Comparison of ENCODE assay signal across 8 mouse cellular contexts in genomic region chr16:38088629-38089446, GRCm38 (mm10). TPM values are rescaled to one million over a fixed set of nuclear protein-coding genes. Genes with fewer than 3 reads are reported as not detected.
A peak's percentile ranks its signal among the peaks of the same experiment; 100 is the strongest.
DNase-seq lines count a peak whose midpoint lies in the region; ATAC-seq lines count a peak whose summit lies in the region.

TSS of gene Gsk3b (plus strand) at chr16:38089001.

- peak within 1 kb of the TSS; percentile 83 for H3K4me3 ChIP-seq in brown adipose tissue, adult 24 weeks (ENCODE audit: insufficient read depth, low read depth, low read length)
- H3K4me3 ChIP-seq in heart, embryonic 13.5 days, result peak within 1 kb of the TSS; percentile 97
- H3K4me3 ChIP-seq in liver, embryonic 12.5 days, result peak within 1 kb of the TSS; percentile 95
- peak within 1 kb of the TSS; percentile 76 for H3K4me3 ChIP-seq in stomach, embryonic 15.5 days (replicated peaks)

- H3K27me3 ChIP-seq in heart, embryonic 13.5 days (replicated peaks), result no peaks in the 10 kb centered on the region
- no peaks in the 10 kb centered on the region for H3K27me3 ChIP-seq in liver, embryonic 12.5 days (replicated peaks)
- H3K27me3 ChIP-seq in stomach, embryonic 15.5 days (replicated peaks), result no peaks in the 10 kb centered on the region

- DNase-seq in CD4-positive, CD25-positive, alpha-beta regulatory T cell, adult 2 months (ENCODE audit: low read depth, low spot score), result peak; percentile 99
- peak; percentile 99 for DNase-seq in fat pad, adult 2 months (ENCODE audit: extremely low read depth, low read depth, low spot score)
- DNase-seq in kidney, postnatal 10 days, result peak; percentile 99
- DNase-seq in natural killer cell, adult 2 months (ENCODE audit: low spot score in 2 of 2), result peak; percentile 99

- H3K36me3 ChIP-seq in heart, embryonic 13.5 days, result 0 out of 2 replicates have a peak, but pooled peaks cover under 1% of the 10 kb centered on the region
- H3K36me3 ChIP-seq in liver, embryonic 12.5 days, result no peaks in the 10 kb centered on the region
- H3K36me3 ChIP-seq in stomach, embryonic 15.5 days, result no peaks in the 10 kb centered on the region

- peak; percentile 88 for ATAC-seq in heart, embryonic 13.5 days (ENCODE audit: extremely low read depth, insufficient number of reproducible peaks, low FRiP score, low TSS enrichment)
- ATAC-seq in liver, embryonic 12.5 days, result peak; percentile 92
- peak; percentile 94 for ATAC-seq in stomach, embryonic 15.5 days (ENCODE audit: insufficient read depth, low FRiP score, low read depth)

- peak within 1 kb of the TSS; percentile 91 for H3K27ac ChIP-seq in brown adipose tissue, adult 24 weeks (replicated peaks; ENCODE audit: low read depth, low read length)
- H3K27ac ChIP-seq in heart, embryonic 13.5 days (replicated peaks), result peak within 1 kb of the TSS; percentile 100
- peak within 1 kb of the TSS; percentile 100 for H3K27ac ChIP-seq in liver, embryonic 12.5 days
- H3K27ac ChIP-seq in stomach, embryonic 15.5 days, result peak within 1 kb of the TSS; percentile 100

- H3K4me1 ChIP-seq in brown adipose tissue, adult 24 weeks (ENCODE audit: control insufficient read depth, insufficient read depth, insufficient read length, low read length), result 0 out of 2 replicates have a peak, but pooled peaks cover 4% of the 10 kb centered on the region
- peaks cover 28% of the 10 kb centered on the region for H3K4me1 ChIP-seq in heart, embryonic 13.5 days
- H3K4me1 ChIP-seq in liver, embryonic 12.5 days, result peaks cover 37% of the 10 kb centered on the region
- H3K4me1 ChIP-seq in stomach, embryonic 15.5 days, result peaks cover 4% of the 10 kb centered on the region; the same call in 1 of the 2 replicates

- no peaks in the 10 kb centered on the region for H3K9me3 ChIP-seq in heart, embryonic 13.5 days
- H3K9me3 ChIP-seq in liver, embryonic 12.5 days (replicated peaks), result no peaks in the 10 kb centered on the region
- H3K9me3 ChIP-seq in stomach, embryonic 15.5 days, result no peaks in the 10 kb centered on the region

- under 1% methylated on average over 65 of the region's 69 CpGs for WGBS in heart, embryonic 13.5 days
- under 1% methylated on average over 67 of the region's 69 CpGs for WGBS in liver, embryonic 12.5 days (ENCODE audit: insufficient replicate concordance)
- WGBS in stomach, embryonic 15.5 days, result under 1% methylated on average over 67 of the region's 69 CpGs

- H3K4me2 ChIP-seq in heart, embryonic 13.5 days, result peak within 1 kb of the TSS; percentile 72
- peak within 1 kb of the TSS; percentile 94 for H3K4me2 ChIP-seq in liver, embryonic 12.5 days
- H3K4me2 ChIP-seq in stomach, embryonic 15.5 days, result peak within 1 kb of the TSS; percentile 68

- H3K9ac ChIP-seq in heart, embryonic 13.5 days, result peak within 1 kb of the TSS; percentile 99
- H3K9ac ChIP-seq in liver, embryonic 12.5 days, result peak within 1 kb of the TSS; percentile 98
- H3K9ac ChIP-seq in stomach, embryonic 15.5 days, result peak within 1 kb of the TSS; percentile 85

RNA-seq across cellular contexts. Expression of gene Gsk3b, which starts in this region (rescaled TPM):
- polyA plus RNA-seq in brown adipose tissue, adult 24 weeks (2012; ENCODE audit: insufficient read depth, insufficient read length, missing spikeins), result 32.5 and 47.5 TPM in 2 replicates
- 36.7 and 39.3 TPM in 2 replicates for polyA plus RNA-seq in heart, embryonic 13.5 days (2015; fragmentation: Nextera tagmentation; extraction: Ambion mirVana)
- polyA plus RNA-seq in liver, embryonic 12.5 days (2016; fragmentation: Nextera tagmentation; extraction: Ambion mirVana), result 17.4 and 18.1 TPM in 2 replicates
- polyA plus RNA-seq in stomach, embryonic 15.5 days (2015; fragmentation: Nextera tagmentation; extraction: Ambion mirVana), result 54.0 and 54.2 TPM in 2 replicates

Comparison
In these comparisons a context has a peak if more than half of its experiments do, and no peak if none do; other contexts are left out.
1. Peak in every context shown above with its lines: DNase-seq, ATAC-seq, H3K4me3 ChIP-seq and H3K27ac ChIP-seq.